Mouse (Mus musculus) limb, embryonic 12.5 days (tissue): ENCODE measurements at regions not wholly inside any gene's neighbourhood (a gene's known extent, or its start where the extent isn't known, plus 50 kb on each side); places are given as distances from the start of the nearest gene placed in this dataset.
A peak's percentile ranks its signal among the peaks of the same experiment; 100 is the strongest.

Source experiments
- ATAC-seq: fragments of 200-750 bp; cut with Nextera tagmentation; 2 replicates; pipeline ENCODE4 v1.8.0; 2017; ENCODE audit warnings: low read depth, moderate TSS enrichment; ENCODE audit not compliant: insufficient number of reproducible peaks, insufficient read depth, low FRiP score, low TSS enrichment
- H3K27ac ChIP-seq: fragments of 300-500 bp; sonication (generic); 2 replicates; pipeline ENCODE4 v1.5.1; 2016; ENCODE audit warnings: mild to moderate bottlenecking, moderate library complexity
- H3K27me3 ChIP-seq: fragments of 300-500 bp; sonication (generic); 2 replicates; pipeline ENCODE4 v1.6.1; 2016; ENCODE audit warnings: mild to moderate bottlenecking, moderate library complexity
- H3K36me3 ChIP-seq: fragments of 300-500 bp; sonication (generic); 2 replicates; pipeline ENCODE4 v1.6.1; 2016; ENCODE audit warnings: mild to moderate bottlenecking, moderate library complexity
- H3K4me1 ChIP-seq: fragments of 300-500 bp; sonication (generic); replicated peaks from 2 replicates; pipeline ENCODE4 v1.6.1; 2016
- H3K4me2 ChIP-seq: fragments of 300-500 bp; sonication (generic); 2 replicates; pipeline ENCODE4 v1.6.1; 2016; ENCODE audit warnings: mild to moderate bottlenecking, moderate library complexity
- H3K4me3 ChIP-seq: fragments of 300-500 bp; sonication (generic); replicated peaks from 2 replicates; pipeline ENCODE4 v1.5.1; 2016; ENCODE audit warnings: mild to moderate bottlenecking
- H3K9ac ChIP-seq: fragments of 300-500 bp; sonication (generic); replicated peaks from 2 replicates; pipeline ENCODE4 v1.6.1; 2016; ENCODE audit warnings: mild to moderate bottlenecking, moderate library complexity
- H3K9me3 ChIP-seq: fragments of 300-500 bp; sonication (generic); 2 replicates; pipeline ENCODE4 v1.6.1; 2016; ENCODE audit warnings: mild to moderate bottlenecking, moderate library complexity
- WGBS: fragments of 180-500 bp; shearing (Covaris S2); methylation state at CpG from one replicate; pipeline ENCODE4 v1.1.7; 2016; 5-methylcytosine and 5-hydroxymethylcytosine counted together

GRCm38 (mm10) chr13:48094275-48095035 lies 166.6 kb upstream of the Id4 start:
- no peak overlapping the region for H3K4me3 ChIP-seq
- peaks cover 3% of the 10 kb centered on the region; the same call in 1 of the 2 replicates for H3K27me3 ChIP-seq
- no peaks in the 10 kb centered on the region for H3K9me3 ChIP-seq
- H3K36me3 ChIP-seq, result no peaks in the 10 kb centered on the region
- H3K4me1 ChIP-seq, result no peaks in the 10 kb centered on the region
- no peak overlapping the region for H3K27ac ChIP-seq
- H3K4me2 ChIP-seq, result no peak overlapping the region
- no peak overlapping the region for H3K9ac ChIP-seq
- 77% methylated on average over 16 of the region's 16 CpGs for WGBS
- ATAC-seq, result no peak

GRCm38 (mm10) chr13:48102156-48102555 lies 158.9 kb upstream of the Id4 start:
- Histone ChIP-seq H3K27me3 (peaks cover 3% of the 10 kb centered on the region), H3K36me3 (no peaks in the 10 kb centered on the region), H3K4me2 (no peak overlapping the region), H3K27ac (no peak overlapping the region), H3K4me1 (peaks cover 8% of the 10 kb centered on the region), H3K9ac (no peak overlapping the region), H3K4me3 (no peak overlapping the region), H3K9me3 (no peaks in the 10 kb centered on the region)
- WGBS, result 77% methylated on average over 8 of the region's 8 CpGs
- ATAC-seq, result no peak

GRCm38 (mm10) chr13:48102576-48102975 lies 158.5 kb upstream of the Id4 start:
- Histone ChIP-seq H3K27me3 (no peaks in the 10 kb centered on the region; the same call in none of the 2 replicates), H3K36me3 (no peaks in the 10 kb centered on the region), H3K9ac (no peak overlapping the region), H3K27ac (no peak overlapping the region), H3K4me1 (peaks cover 8% of the 10 kb centered on the region), H3K4me3 (no peak overlapping the region), H3K4me2 (no peak overlapping the region), H3K9me3 (no peaks in the 10 kb centered on the region)
- WGBS, result 57% methylated on average over 7 of the region's 7 CpGs
- ATAC-seq, result no peak

DNA sequence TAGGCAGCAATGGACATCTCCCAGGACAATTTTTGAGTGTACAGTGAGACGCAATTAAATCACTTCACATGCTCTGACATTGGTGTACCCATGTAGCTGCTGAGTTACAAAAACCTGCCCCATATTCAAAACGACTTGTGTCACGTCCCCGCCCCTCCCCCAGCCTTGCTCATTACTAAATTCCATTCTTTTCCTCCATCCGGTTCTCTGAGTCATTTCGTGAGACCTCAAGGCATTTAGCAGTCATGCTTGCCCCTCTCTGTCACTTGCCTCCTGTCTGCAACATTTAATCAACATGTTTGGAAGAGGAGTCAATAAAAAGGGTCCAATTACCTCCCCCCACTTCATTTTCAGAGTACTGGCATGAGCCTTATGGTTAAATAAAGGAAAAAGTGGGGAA lies 156.3 kb upstream of the Id4 start:
- ATAC-seq, result no peak
- no peak overlapping the region for H3K27ac ChIP-seq

GRCm38 (mm10) chr13:48106946-48107345 lies 154.1 kb upstream of the Id4 start:
- no peaks in the 10 kb centered on the region for H3K9me3 ChIP-seq
- peaks cover 8% of the 10 kb centered on the region for H3K4me1 ChIP-seq
- 81% methylated on average over 5 of the region's 5 CpGs for WGBS
- no peak overlapping the region for H3K4me2 ChIP-seq
- no peak for ATAC-seq
- H3K27me3 ChIP-seq, result no peaks in the 10 kb centered on the region; the same call in 1 of the 2 replicates
- H3K9ac ChIP-seq, result no peak overlapping the region
- H3K4me3 ChIP-seq, result no peak overlapping the region
- H3K36me3 ChIP-seq, result no peaks in the 10 kb centered on the region
- H3K27ac ChIP-seq, result no peak overlapping the region

More for the DNA sequence above, 156.3 kb upstream of the Id4 start:
- WGBS, result 52% methylated on average over 6 of the region's 6 CpGs
- H3K4me3 ChIP-seq, result no peak overlapping the region
- H3K4me2 ChIP-seq, result no peak overlapping the region
- H3K27me3 ChIP-seq, result no peaks in the 10 kb centered on the region; the same call in 1 of the 2 replicates
- H3K9ac ChIP-seq, result no peak overlapping the region
- H3K36me3 ChIP-seq, result no peaks in the 10 kb centered on the region
- no peaks in the 10 kb centered on the region for H3K9me3 ChIP-seq
- H3K4me1 ChIP-seq, result peaks cover 8% of the 10 kb centered on the region

GRCm38 (mm10) chr13:48115890-48116289 lies 145.1 kb upstream of the Id4 start:
- no peak overlapping the region for H3K4me2 ChIP-seq
- 91% methylated on average over 7 of the region's 7 CpGs for WGBS
- ATAC-seq, result no peak
- no peaks in the 10 kb centered on the region for H3K27me3 ChIP-seq
- no peaks in the 10 kb centered on the region for H3K4me1 ChIP-seq
- H3K9ac ChIP-seq, result no peak overlapping the region
- no peaks in the 10 kb centered on the region for H3K36me3 ChIP-seq
- H3K4me3 ChIP-seq, result no peak overlapping the region
- H3K9me3 ChIP-seq, result no peaks in the 10 kb centered on the region
- H3K27ac ChIP-seq, result no peak overlapping the region

GRCm38 (mm10) chr13:48126582-48126981 lies 134.4 kb upstream of the Id4 start:
- WGBS, result 66% methylated on average over 6 of the region's 6 CpGs
- Histone ChIP-seq H3K9ac (no peak overlapping the region), H3K27me3 (no peaks in the 10 kb centered on the region), H3K9me3 (no peaks in the 10 kb centered on the region), H3K4me3 (no peak overlapping the region), H3K4me1 (peaks cover 14% of the 10 kb centered on the region), H3K36me3 (no peaks in the 10 kb centered on the region), H3K4me2 (no peak overlapping the region), H3K27ac (no peak overlapping the region)
- ATAC-seq, result no peak

DNA sequence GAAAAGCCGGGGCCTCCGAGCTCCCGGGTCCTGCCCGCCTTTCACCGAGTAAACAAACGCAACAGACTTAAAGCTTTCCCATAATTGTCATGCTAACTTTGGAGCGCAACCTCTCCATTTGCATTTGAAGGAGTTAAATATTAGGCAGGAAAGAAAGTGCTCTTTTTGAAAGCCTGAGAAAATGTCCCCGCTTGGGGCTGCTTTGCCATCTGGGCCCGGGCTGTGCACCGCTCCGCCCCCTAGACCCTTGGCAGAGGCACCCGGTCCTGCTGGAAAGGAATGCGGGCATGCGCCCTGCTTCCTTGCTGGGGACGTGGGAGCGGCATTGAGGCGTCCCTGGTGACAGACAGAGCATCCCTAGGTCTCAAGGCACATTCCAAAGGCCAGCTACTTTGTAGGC lies 130.3 kb upstream of the Id4 start:
- Histone ChIP-seq H3K4me2 (peak overlapping the region; percentile 54), H3K27me3 (0 out of 2 replicates have a peak, but pooled peaks cover 2% of the 10 kb centered on the region), H3K36me3 (no peaks in the 10 kb centered on the region), H3K9me3 (no peaks in the 10 kb centered on the region), H3K9ac (peak overlapping the region; percentile 35; the same call in 1 of the 2 replicates), H3K4me1 (peaks cover 16% of the 10 kb centered on the region), H3K4me3 (peak overlapping the region; percentile 29), H3K27ac (no peak overlapping the region)
- 2% methylated on average over 17 of the region's 17 CpGs for WGBS
- ATAC-seq, result no peak

DNA sequence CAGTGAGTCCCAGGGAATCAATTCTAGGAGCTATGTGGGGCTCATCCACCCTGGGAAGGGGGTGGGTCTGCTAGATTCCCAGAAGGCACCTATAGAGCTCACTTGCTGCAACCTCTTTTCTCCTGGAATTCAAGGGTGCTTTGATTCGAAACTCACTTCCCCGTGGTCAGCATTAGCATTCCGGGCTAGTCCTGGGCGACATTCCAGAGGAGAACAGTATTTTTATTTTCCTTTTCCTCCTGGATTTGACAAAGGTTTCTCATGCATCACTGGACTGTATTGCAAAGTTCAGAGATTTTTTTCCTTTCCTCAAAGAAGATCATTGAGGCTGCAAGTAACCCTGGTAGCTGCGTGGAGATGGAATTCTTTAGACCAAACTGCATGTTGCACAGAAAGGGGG lies 129.3 kb upstream of the Id4 start:
- 39% methylated on average over 5 of the region's 5 CpGs for WGBS
- peaks cover 16% of the 10 kb centered on the region for H3K4me1 ChIP-seq
- no peak for ATAC-seq
- H3K4me2 ChIP-seq, result no peak overlapping the region
- H3K27me3 ChIP-seq, result 0 out of 2 replicates have a peak, but pooled peaks cover 2% of the 10 kb centered on the region
- no peaks in the 10 kb centered on the region for H3K9me3 ChIP-seq
- H3K9ac ChIP-seq, result no peak overlapping the region
- no peaks in the 10 kb centered on the region for H3K36me3 ChIP-seq
- H3K27ac ChIP-seq, result no peak overlapping the region
- no peak overlapping the region for H3K4me3 ChIP-seq

DNA sequence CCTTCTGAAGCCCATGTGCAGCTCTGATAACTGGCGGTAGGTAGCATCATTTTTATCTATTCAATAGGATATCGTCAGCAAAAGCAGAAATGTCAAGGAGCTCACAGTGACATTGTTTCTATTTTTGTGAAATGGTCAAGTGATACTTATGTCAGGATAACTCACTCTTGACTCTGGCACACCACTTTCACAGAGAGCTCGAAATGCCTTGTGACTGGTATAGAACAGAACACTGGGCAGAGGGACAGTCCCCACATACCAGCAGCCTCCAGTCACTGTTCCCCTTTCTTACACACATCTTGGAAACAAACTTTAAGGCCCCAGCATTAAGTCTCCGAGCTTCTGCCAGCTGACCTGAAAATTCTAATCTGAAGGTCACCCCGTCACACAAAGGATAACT lies 115.1 kb upstream of the Id4 start:
- H3K9me3 ChIP-seq, result no peaks in the 10 kb centered on the region
- 89% methylated on average over 5 of the region's 5 CpGs for WGBS
- no peaks in the 10 kb centered on the region for H3K36me3 ChIP-seq
- no peak overlapping the region for H3K27ac ChIP-seq
- H3K4me2 ChIP-seq, result no peak overlapping the region
- no peak overlapping the region for H3K4me3 ChIP-seq
- H3K27me3 ChIP-seq, result no peaks in the 10 kb centered on the region
- H3K4me1 ChIP-seq, result no peaks in the 10 kb centered on the region
- no peak overlapping the region for H3K9ac ChIP-seq
- no peak for ATAC-seq

DNA sequence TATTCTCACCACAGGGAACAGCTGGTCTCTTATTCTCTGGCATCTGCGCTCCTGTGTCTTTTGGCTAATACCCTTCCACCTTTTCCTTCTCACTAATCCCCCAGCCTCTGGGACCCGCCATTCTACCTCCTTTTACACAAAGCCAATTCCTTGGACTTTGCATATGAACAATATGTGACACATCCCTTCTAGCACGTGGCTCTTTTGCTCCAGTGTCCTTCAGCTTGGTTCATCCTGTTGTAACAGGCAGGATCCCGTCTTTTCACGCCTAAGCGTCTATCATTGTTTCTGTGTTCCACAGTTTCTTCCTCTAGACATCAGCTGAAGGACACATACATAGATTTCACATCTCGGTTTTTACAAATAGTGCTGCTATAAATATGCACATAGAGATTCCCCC lies 114.0 kb upstream of the Id4 start:
- Histone ChIP-seq H3K9ac (no peak overlapping the region), H3K36me3 (no peaks in the 10 kb centered on the region), H3K27me3 (no peaks in the 10 kb centered on the region), H3K4me2 (no peak overlapping the region), H3K4me3 (no peak overlapping the region), H3K27ac (no peak overlapping the region), H3K4me1 (no peaks in the 10 kb centered on the region), H3K9me3 (no peaks in the 10 kb centered on the region)
- WGBS, result 84% methylated on average over 7 of the region's 7 CpGs
- ATAC-seq, result no peak

DNA sequence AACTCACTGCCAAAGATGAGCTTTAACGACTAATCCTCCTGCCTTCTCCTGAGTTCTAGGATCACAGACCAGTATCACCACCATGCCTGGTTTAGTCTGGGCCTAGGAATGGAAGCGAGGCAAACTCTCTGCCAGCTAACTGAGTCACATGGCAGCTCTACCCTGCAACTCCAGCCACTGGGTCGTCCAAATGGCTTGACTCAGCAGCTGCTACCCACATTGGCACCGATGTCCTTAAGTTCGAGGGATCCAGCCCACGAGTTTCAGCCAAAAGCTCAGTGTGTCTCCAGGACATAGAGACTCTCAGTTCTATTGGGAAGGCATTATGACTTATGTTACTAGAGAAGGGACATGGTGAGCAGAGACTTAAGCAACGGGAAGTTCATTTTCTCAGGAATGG lies 107.8 kb upstream of the Id4 start:
- no peak for ATAC-seq
- H3K4me3 ChIP-seq, result no peak overlapping the region
- no peaks in the 10 kb centered on the region for H3K36me3 ChIP-seq
- no peaks in the 10 kb centered on the region for H3K9me3 ChIP-seq
- H3K27me3 ChIP-seq, result no peaks in the 10 kb centered on the region; the same call in 1 of the 2 replicates
- peaks cover 11% of the 10 kb centered on the region for H3K4me1 ChIP-seq
- WGBS, result 75% methylated on average over 7 of the region's 7 CpGs
- H3K9ac ChIP-seq, result no peak overlapping the region
- H3K4me2 ChIP-seq, result no peak overlapping the region
- H3K27ac ChIP-seq, result no peak overlapping the region
